Mouse (Mus musculus): ENCODE data around the gene Zfp985. TPM values are rescaled to one million over a fixed set of nuclear protein-coding genes. Genes with fewer than 3 reads are reported as not detected.
"Not testable (repeated sequence)": the region's sequence is repeated elsewhere in the genome, so short reads cannot be mapped to it uniquely, and the experiment has no call there.

Gene Zfp985
- total RNA-seq, 2 experiments from 2014 or later, result not detected

GRCm38 (mm10) chr4:147598831-147599230, 45.8 kb downstream of the Zfp985 start:
- ATAC-seq (replicated peaks; ENCODE audit: low FRiP score, poor library complexity, severe bottlenecking), result no peak

GRCm38 (mm10) chr4:147601881-147602280, 48.8 kb downstream of the Zfp985 start:
- no peak for ATAC-seq (replicated peaks; ENCODE audit: low FRiP score, poor library complexity, severe bottlenecking)

- ATAC-seq (replicated peaks; ENCODE audit: low FRiP score, poor library complexity, severe bottlenecking), result no peak
Observed at GRCm38 (mm10) chr4:147603806-147604205, 50.7 kb downstream of the Zfp985 start.

GRCm38 (mm10) chr4:147605521-147605920, 52.4 kb downstream of the Zfp985 start:
- no peak for ATAC-seq (replicated peaks; ENCODE audit: low FRiP score, poor library complexity, severe bottlenecking)

GRCm38 (mm10) chr4:147606511-147606910, 53.4 kb downstream of the Zfp985 start:
- not testable (repeated sequence) for ATAC-seq (replicated peaks; ENCODE audit: low FRiP score, poor library complexity, severe bottlenecking)

- ATAC-seq (replicated peaks; ENCODE audit: low FRiP score, poor library complexity, severe bottlenecking), result 0 out of 2 replicates have a peak, but pooled peaks have one; percentile 42
Observed at GRCm38 (mm10) chr4:147633818-147634262, 80.8 kb downstream of the Zfp985 start.

Other genes with a start within 250 kb of the Zfp985 start
- gene Zfp988, start 247.6 kb upstream of the Zfp985 start, total RNA-seq (2015; ENCODE audit: low replicate concordance), result not detected in 2 replicates
- 2.1 TPM in 1 of 2 replicates, not detected in the other for gene Zfp988, start 247.6 kb upstream of the Zfp985 start, total RNA-seq (2017; ENCODE audit: low replicate concordance)
- gene Zfp978, start 192.0 kb upstream of the Zfp985 start, total RNA-seq (2015; ENCODE audit: low replicate concordance), result not detected in 2 replicates
- not detected in 2 replicates for gene Zfp978, start 192.0 kb upstream of the Zfp985 start, total RNA-seq (2017; ENCODE audit: low replicate concordance)
- 0.84 and 7.6 TPM in 2 replicates for gene Zfp982, start 60.9 kb upstream of the Zfp985 start, total RNA-seq (2015; ENCODE audit: low replicate concordance)
- 1.5 and 4.4 TPM in 2 replicates for gene Zfp982, start 60.9 kb upstream of the Zfp985 start, total RNA-seq (2017; ENCODE audit: low replicate concordance)
- gene Gm16503, start 13.1 kb upstream of the Zfp985 start, total RNA-seq (2015; ENCODE audit: low replicate concordance), result 1.7 TPM in 1 of 2 replicates, not detected in the other
- not detected in 2 replicates for gene Gm16503, start 13.1 kb upstream of the Zfp985 start, total RNA-seq (2017; ENCODE audit: low replicate concordance)
- not detected in 2 replicates for gene Zfp979, start 89.2 kb downstream of the Zfp985 start, total RNA-seq (2015; ENCODE audit: low replicate concordance)
- gene Zfp979, start 89.2 kb downstream of the Zfp985 start, total RNA-seq (2017; ENCODE audit: low replicate concordance), result not detected in 2 replicates
- not detected in 2 replicates for gene Zfp534, start 149.3 kb downstream of the Zfp985 start, total RNA-seq (2015; ENCODE audit: low replicate concordance)
- gene Zfp534, start 149.3 kb downstream of the Zfp985 start, total RNA-seq (2017; ENCODE audit: low replicate concordance), result not detected in 2 replicates